Mouse (Mus musculus): ENCODE measurements around the gene Gm11634. TPM values are rescaled to one million over a fixed set of nuclear protein-coding genes. Genes with fewer than 3 reads are reported as not detected.
A peak's percentile ranks its signal among the peaks of the same experiment; 100 is the strongest.
"Not testable (repeated sequence)": the region's sequence is repeated elsewhere in the genome, so short reads cannot be mapped to it uniquely, and the experiment has no call there.

Gene Gm11634
- total RNA-seq, 2 experiments from 2014 or later: not detected

GRCm38 (mm10) chr11:101616948-101617767, 18.1 kb upstream of the Gm11634 start:
- ATAC-seq (replicated peaks; ENCODE audit: poor library complexity): 0 out of 2 replicates have a peak, but pooled peaks have one; percentile 37

GRCm38 (mm10) chr11:101616104-101616503, 17.0 kb upstream of the Gm11634 start:
- no peak for ATAC-seq (replicated peaks; ENCODE audit: poor library complexity)

GRCm38 (mm10) chr11:101615380-101615779, 16.3 kb upstream of the Gm11634 start:
- ATAC-seq (replicated peaks; ENCODE audit: poor library complexity): no peak

- no peak for ATAC-seq (replicated peaks; ENCODE audit: poor library complexity)
Observed at GRCm38 (mm10) chr11:101614116-101614515, 15.1 kb upstream of the Gm11634 start.

- no peak for ATAC-seq (replicated peaks; ENCODE audit: poor library complexity)
Observed at GRCm38 (mm10) chr11:101613596-101613995, 14.5 kb upstream of the Gm11634 start.

- ATAC-seq (replicated peaks; ENCODE audit: poor library complexity): peak; percentile 76
Observed at GRCm38 (mm10) chr11:101610445-101610844, 11.4 kb upstream of the Gm11634 start.

- ATAC-seq (replicated peaks; ENCODE audit: poor library complexity): not testable (repeated sequence)
Observed at GRCm38 (mm10) chr11:101607134-101607533, 8.1 kb upstream of the Gm11634 start.

GRCm38 (mm10) chr11:101604531-101605453, 5.7 kb upstream of the Gm11634 start:
- ATAC-seq (replicated peaks; ENCODE audit: poor library complexity): peak; percentile 90

- no peak for ATAC-seq (replicated peaks; ENCODE audit: poor library complexity)
Observed at GRCm38 (mm10) chr11:101604116-101604515, 5.1 kb upstream of the Gm11634 start.

- 0 out of 2 replicates have a peak, but pooled peaks have one; percentile 31 for ATAC-seq (replicated peaks; ENCODE audit: poor library complexity)
Observed at GRCm38 (mm10) chr11:101602491-101602890, 3.4 kb upstream of the Gm11634 start.

GRCm38 (mm10) chr11:101589989-101590624, 8.9 kb downstream of the Gm11634 start:
- ATAC-seq (replicated peaks; ENCODE audit: poor library complexity): no peak

- ATAC-seq (replicated peaks; ENCODE audit: poor library complexity): peak; percentile 96
Observed at GRCm38 (mm10) chr11:101589444-101589843, 9.6 kb downstream of the Gm11634 start.

GRCm38 (mm10) chr11:101588868-101589267, 10.2 kb downstream of the Gm11634 start:
- ATAC-seq (replicated peaks; ENCODE audit: poor library complexity): no peak

GRCm38 (mm10) chr11:101587676-101588075, 11.4 kb downstream of the Gm11634 start:
- peak; percentile 54 for ATAC-seq (replicated peaks; ENCODE audit: poor library complexity)

GRCm38 (mm10) chr11:101585805-101586204, 13.3 kb downstream of the Gm11634 start:
- no peak for ATAC-seq (replicated peaks; ENCODE audit: poor library complexity)

- not testable (repeated sequence) for ATAC-seq (replicated peaks; ENCODE audit: poor library complexity)
Observed at GRCm38 (mm10) chr11:101585031-101585430, 14.0 kb downstream of the Gm11634 start.

GRCm38 (mm10) chr11:101583205-101583604, 15.9 kb downstream of the Gm11634 start:
- ATAC-seq (replicated peaks; ENCODE audit: poor library complexity): no peak

- peak; percentile 92 for ATAC-seq (replicated peaks; ENCODE audit: poor library complexity)
Observed at GRCm38 (mm10) chr11:101582054-101583035, 16.7 kb downstream of the Gm11634 start, which contains the start of gene Tmem106a. Gene Tmem106a, plus strand, starts transcription at chr11:101582242.

GRCm38 (mm10) chr11:101581081-101581764, 17.8 kb downstream of the Gm11634 start:
- ATAC-seq (replicated peaks; ENCODE audit: poor library complexity): no peak
